Mouse (Mus musculus) granulocyte monocyte progenitor cell, adult 5-6 weeks (primary cell): ENCODE measurements at regions not wholly inside any gene's neighbourhood (a gene's known extent, or its start where the extent isn't known, plus 50 kb on each side); places are given as distances from the start of the nearest gene placed in this dataset.
"Not testable (repeated sequence)": the region's sequence is repeated elsewhere in the genome, so short reads cannot be mapped to it uniquely, and the experiment has no call there.

Experiments
- ATAC-seq: replicated peaks from 2 replicates; pipeline ENCODE4 v1.8.0; 2016; ENCODE audit warnings: mild to moderate bottlenecking, moderate TSS enrichment, inconsistent platforms; ENCODE audit not compliant: poor library complexity, severe bottlenecking

DNA sequence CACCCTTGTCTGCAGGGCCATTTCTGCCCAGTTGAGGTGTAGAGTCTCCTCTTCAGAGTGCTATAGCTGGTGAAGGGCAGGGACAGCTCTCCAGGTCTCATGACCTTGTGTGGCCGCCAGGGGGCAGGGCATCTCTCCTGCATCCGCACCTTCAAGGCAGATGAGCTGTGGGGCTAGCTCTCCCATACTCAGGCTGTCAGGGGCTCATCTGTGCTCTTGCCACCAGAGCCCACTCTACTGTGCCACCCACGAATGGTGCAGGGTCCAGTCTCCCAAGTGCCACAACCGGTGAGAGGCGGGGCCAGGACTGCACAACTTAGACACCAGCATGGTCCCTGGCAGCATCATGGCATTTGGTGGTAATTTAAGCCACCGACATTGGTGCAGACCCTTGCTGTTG lies 111.3 kb downstream of the Syt10 start:
- peak; percentile 66 for ATAC-seq

DNA sequence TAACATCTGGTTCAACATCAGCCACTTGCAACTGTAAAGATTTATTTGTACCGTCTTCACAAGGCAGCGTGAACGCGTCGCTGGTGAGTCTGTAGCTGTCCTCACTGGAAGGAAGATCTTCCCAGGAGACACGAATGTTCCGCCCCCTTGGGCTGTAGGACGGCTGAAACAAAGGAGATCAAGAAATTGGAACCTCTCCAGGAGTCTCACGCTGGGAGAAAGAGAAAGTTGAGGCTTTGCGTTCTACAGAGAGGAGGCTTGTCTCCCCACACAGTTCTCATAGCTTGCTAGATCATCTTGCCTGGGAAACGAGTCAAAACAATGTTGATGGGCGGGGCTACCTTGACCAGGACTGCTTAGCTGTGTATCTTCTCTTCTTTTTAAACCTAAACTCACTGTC lies 117.3 kb downstream of the Syt10 start:
- no peak for ATAC-seq

DNA sequence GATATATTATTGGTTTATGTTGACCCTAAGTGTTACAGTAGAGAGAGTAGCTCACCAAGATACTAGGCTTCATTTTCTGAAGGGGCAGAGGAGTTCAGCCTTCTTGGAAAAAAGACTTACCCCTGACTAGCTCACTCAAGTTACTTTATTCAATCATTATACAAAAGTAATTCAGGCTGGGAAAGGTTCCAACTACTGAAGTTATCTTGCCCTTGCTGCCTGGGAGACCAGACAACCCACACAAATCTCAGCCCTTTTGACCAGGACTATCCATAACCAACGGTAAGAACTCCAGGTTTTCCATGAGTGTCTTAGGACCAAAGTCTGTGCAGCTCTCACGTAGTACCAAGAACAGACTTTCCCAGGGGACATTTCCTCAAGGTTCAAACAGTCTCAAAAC lies 105.5 kb upstream of the Rabl2 start:
- no peak for ATAC-seq

DNA sequence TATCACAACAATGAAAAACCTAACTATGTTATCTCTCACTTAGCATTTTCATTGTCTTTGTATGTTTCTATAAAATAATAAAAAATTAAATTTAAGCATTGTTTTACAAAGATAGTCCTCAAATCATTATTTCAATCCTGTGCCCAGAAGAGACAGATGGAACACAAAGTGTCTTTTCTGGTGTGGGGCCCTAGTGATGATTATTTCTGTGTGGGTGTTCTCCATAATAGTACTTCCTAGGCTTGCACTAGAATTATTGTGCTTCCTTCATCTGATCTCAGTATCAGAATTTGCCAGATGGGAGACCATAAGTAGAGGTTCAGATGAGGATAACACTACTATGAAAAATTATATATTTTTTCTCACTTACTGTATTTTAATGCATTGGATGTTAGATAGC lies 84.6 kb upstream of the Rabl2 start:
- ATAC-seq = no peak

DNA sequence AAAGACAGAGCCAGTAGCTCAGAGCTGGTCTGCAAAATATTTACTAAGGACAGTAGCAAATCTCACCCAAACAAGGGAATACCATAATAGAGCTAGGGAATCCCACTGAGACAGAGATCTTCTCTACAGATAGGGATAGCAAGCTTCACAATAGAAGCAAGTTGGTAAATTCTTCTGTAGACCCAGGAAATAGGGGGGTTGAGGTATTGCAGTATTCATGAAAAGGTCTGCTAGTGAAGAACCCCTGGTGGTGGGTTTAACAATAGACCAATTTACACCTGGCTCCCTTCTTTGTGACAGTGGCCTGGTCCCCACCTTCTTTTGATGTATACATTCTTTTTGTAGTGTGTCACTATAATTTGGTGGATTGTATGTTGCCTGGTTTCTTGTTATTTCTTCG lies 64.8 kb upstream of the Rabl2 start:
- not testable (repeated sequence) for ATAC-seq
